Mouse (Mus musculus) intestine, embryonic 15.5 days (tissue): ENCODE data around the gene Gm21962. TPM values are rescaled to one million over a fixed set of nuclear protein-coding genes. Genes with fewer than 3 reads are reported as not detected.

Source experiments
- polyA plus RNA-seq: library from polyadenylated mRNA; unstranded; fragments of >200 nt; fragmentation: Nextera tagmentation; extraction: Ambion mirVana; gene quantifications from 2 replicates; pipeline ENCODE4 v1.2.1, GENCODE M21; 2015

Gm21962 gene
- polyA plus RNA-seq, 1 experiment from 2014 or later = not detected

Other genes starting within 250 kb of the Gm21962 start
- 1.9 and 3.8 TPM in 2 replicates for gene Ddit4l, start 49.9 kb upstream of the Gm21962 start, polyA plus RNA-seq
- gene H2afz, start 193.0 kb downstream of the Gm21962 start, polyA plus RNA-seq = 1,494 and 1,747 TPM in 2 replicates
- gene Dnajb14, start 196.2 kb downstream of the Gm21962 start, polyA plus RNA-seq = 13.5 and 14.0 TPM in 2 replicates
- 135 and 139 TPM in 2 replicates for gene Lamtor3, start 247.0 kb downstream of the Gm21962 start, polyA plus RNA-seq